Mouse (Mus musculus) E14TG2a.4 (cell line): ENCODE measurements around the gene AI413582.

Experiments
- CTCF ChIP-seq: conservative IDR thresholded peaks from 2 replicates; pipeline ENCODE4 v1.5.1; 2014; ENCODE audit warnings: low read length
- POU5F1 ChIP-seq: IDR thresholded peaks from 2 replicates; pipeline ENCODE4 v1.6.1; 2014; ENCODE audit warnings: low read length, borderline replicate concordance

- TF ChIP-seq CTCF, result no peak
- no peak for TF ChIP-seq POU5F1
These were observed 14.3 kb upstream of the AI413582 start for GRCm38 (mm10) chr17:27579816-27580215.
